Mouse (Mus musculus): ENCODE data around the gene Gm12794. TPM values are rescaled to one million over a fixed set of nuclear protein-coding genes. Genes with fewer than 3 reads are reported as not detected.
"Not testable (repeated sequence)": the region's sequence is repeated elsewhere in the genome, so short reads cannot be mapped to it uniquely, and the experiment has no call there.

Gene Gm12794
- not detected for total RNA-seq (2021)
- long read RNA-seq, experiment 1: 0 reads
- long read RNA-seq, experiment 2: 0 reads

- H3K27ac ChIP-seq; H3K4me3 ChIP-seq; DNase-seq (ENCODE audit: low spot score in 2 of 2): not testable (repeated sequence)
These were observed at the start of gene Gm12794 for GRCm38 (mm10) chr4:101940107-101940506. TSS of gene Gm12794 (plus strand) at chr4:101940407.

- no peak for TF ChIP-seq CTCF (conservative IDR thresholded peaks at IDR 0.05)
- DNase-seq (ENCODE audit: low spot score in 2 of 2): no peak
- H3K4me3 ChIP-seq: no peak within 1 kb of the TSS
- no peak within 1 kb of the TSS for H3K27ac ChIP-seq
These were observed 46.4 kb upstream of the Gm12794 start, which contains the start of gene C130073F10Rik for GRCm38 (mm10) chr4:101893656-101894420. TSS of gene C130073F10Rik (minus strand) at chr4:101893789.

DNA sequence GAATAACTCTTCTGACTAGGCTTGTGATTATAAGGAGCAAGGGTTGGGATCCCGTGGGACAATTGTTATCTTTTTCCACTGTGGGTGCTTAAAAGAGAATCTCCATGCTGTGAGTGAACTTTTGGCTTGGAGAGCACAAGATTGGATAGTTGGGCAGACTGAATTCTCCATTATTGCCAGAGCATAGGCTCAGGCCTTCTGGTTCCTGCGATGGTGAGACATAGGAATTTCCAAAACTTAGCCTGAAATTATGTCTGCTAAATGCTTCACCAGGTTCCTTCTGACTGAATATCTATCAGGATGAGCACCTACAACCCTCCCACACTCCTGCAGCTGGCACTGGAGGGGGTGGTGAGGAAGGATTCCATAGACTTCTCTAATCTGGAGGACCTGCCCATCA is 31.4 kb upstream of the Gm12794 start, which contains the start of gene Gm12800:
Gene Gm12800, plus strand, starts transcription at position 301 of the 400 bp plus-strand sequence.
- DNase-seq (ENCODE audit: low spot score in 2 of 2); H3K4me3 ChIP-seq; H3K27ac ChIP-seq: not testable (repeated sequence)

- not testable (repeated sequence) for H3K4me3 ChIP-seq; H3K27ac ChIP-seq; DNase-seq (ENCODE audit: low spot score in 2 of 2)
These were observed 40.7 kb downstream of the Gm12794 start, which contains the start of gene Gm12790 for GRCm38 (mm10) chr4:101980949-101981348. TSS of gene Gm12790 (minus strand) at chr4:101981049.

DNA sequence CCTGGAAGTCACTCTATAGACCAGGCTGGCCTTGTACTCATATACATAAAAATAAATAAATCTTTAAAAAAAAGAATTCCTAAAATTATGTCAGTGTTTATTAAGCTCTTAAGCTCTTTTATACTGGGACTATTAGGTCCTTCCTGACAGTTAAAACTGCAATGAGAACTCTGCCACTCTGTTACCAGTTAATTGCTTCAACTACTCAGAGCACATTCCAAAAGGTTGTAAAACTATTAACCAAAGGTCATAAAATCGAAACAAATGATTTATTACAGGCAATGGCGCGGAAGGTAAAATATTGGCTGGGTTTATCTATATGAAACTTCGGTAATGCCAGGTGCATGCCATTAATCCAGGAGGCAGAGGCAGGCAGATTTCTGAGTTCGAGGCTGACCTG is 45.5 kb downstream of the Gm12794 start:
- no peak overlapping the region for H3K27ac ChIP-seq
- TF ChIP-seq CTCF (conservative IDR thresholded peaks at IDR 0.05): no peak
- H3K4me3 ChIP-seq: no peak overlapping the region
- no peak for DNase-seq (ENCODE audit: low spot score in 2 of 2)

GRCm38 (mm10) chr4:101986326-101986725 is 46.1 kb downstream of the Gm12794 start, which contains the start of gene Gm12789:
TSS of gene Gm12789 (plus strand) at chr4:101986626.
- H3K4me3 ChIP-seq; H3K27ac ChIP-seq; DNase-seq (ENCODE audit: low spot score in 2 of 2): not testable (repeated sequence)

Other genes with a start within 250 kb of the Gm12794 start
- gene Lepr, start 223.0 kb upstream of the Gm12794 start, total RNA-seq (2021): 1 to 10 TPM; 1.5 to 3.0 TPM
- gene B020004J07Rik, start 96.4 kb upstream of the Gm12794 start, total RNA-seq (2021): not detected
- not detected for gene C130073F10Rik, start 46.6 kb upstream of the Gm12794 start, total RNA-seq (2021)
- not detected for gene Gm12800, start 31.3 kb upstream of the Gm12794 start, total RNA-seq (2021)
- not detected for gene Gm12790, start 40.6 kb downstream of the Gm12794 start, total RNA-seq (2021)
- not detected for gene Gm12789, start 46.2 kb downstream of the Gm12794 start, total RNA-seq (2021)
- 10 to 100 TPM; 58.3 to 69.5 TPM for gene Pde4b, start 147.1 kb downstream of the Gm12794 start, total RNA-seq (2021)